Mouse (Mus musculus): ENCODE results near the gene Pkp1.

DNA sequence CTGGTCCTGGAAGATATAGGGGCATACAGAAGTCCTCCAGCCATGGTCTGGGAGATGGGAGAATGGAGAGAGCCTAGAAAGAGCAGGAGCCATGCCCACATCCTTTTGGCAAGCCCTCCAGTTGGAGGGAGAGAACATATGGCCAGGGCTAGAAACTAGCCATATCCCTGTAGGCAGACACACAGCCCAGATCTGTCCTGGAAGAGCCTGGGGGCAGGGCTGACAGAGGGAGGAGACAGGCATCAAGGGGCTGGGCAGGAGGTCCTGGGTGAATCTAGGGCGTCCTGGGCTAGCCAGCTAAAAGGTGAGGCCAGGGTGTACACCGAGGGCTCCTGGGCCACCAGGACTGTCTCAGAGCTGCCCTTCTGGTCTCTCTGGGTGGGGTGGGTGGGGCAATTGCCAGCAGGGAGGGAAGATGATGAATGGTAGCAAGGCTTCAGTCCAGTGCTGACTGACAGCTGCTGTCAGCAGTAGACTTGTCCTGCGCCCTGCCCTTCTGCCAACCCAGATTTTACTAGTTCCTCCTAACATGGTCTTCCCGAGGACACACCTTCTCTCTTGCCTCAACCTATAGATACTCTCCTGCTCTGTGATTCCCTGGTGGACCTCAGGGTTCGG, 5.5 kb upstream of the Pkp1 start:
- TF ChIP-seq EP300 (IDR thresholded peaks at IDR 0.05) (no peak), CTCF (IDR thresholded peaks at IDR 0.05) (no peak)
